Mouse (Mus musculus): ENCODE data around the gene Cfap77.

GRCm38 (mm10) chr2:28961024-28961585 lies 93.8 kb downstream of the Cfap77 start:
- no peak for TF ChIP-seq POLR2A (IDR thresholded peaks at IDR 0.05; ENCODE audit: low read depth, low read length)
- TF ChIP-seq CTCF (IDR thresholded peaks at IDR 0.05; ENCODE audit: extremely low read depth, insufficient read length, insufficient replicate concordance, low read depth, low read length), result no peak

Data from small intestine, adult 2 months (tissue).